Comparison of ENCODE assay signal across 8 mouse cellular contexts in genomic region chr5:72587192-72587681, GRCm38 (mm10). TPM values are rescaled to one million over a fixed set of nuclear protein-coding genes. Genes with fewer than 3 reads are reported as not detected.
A peak's percentile ranks its signal among the peaks of the same experiment; 100 is the strongest.
DNase-seq lines count a peak whose midpoint lies in the region; ATAC-seq and TF ChIP-seq lines count a peak whose summit lies in the region.

TSS of gene Gm5868 (minus strand) at chr5:72587551.

- WGBS in kidney, embryonic 15.5 days: 2% methylated on average over 38 of the region's 38 CpGs
- WGBS in hindbrain, embryonic 16.5 days: 2% methylated on average over 33 of the region's 38 CpGs
- 3% methylated on average over 30 of the region's 38 CpGs for WGBS in midbrain, postnatal 0 days

- TF ChIP-seq CTCF in midbrain, postnatal 0 days (IDR thresholded peaks at IDR 0.05): no peak

- H3K27ac ChIP-seq in kidney, embryonic 15.5 days: no peak within 1 kb of the TSS
- H3K27ac ChIP-seq in hindbrain, embryonic 16.5 days (ENCODE audit: low read depth, low read length): no peak within 1 kb of the TSS
- H3K27ac ChIP-seq in midbrain, postnatal 0 days (ENCODE audit: low read depth, low read length): no peak within 1 kb of the TSS

- peak within 1 kb of the TSS; percentile 82 for H3K4me2 ChIP-seq in kidney, embryonic 15.5 days
- peak within 1 kb of the TSS; percentile 67 for H3K4me2 ChIP-seq in hindbrain, embryonic 16.5 days (ENCODE audit: low read length)
- peak within 1 kb of the TSS; percentile 54 for H3K4me2 ChIP-seq in midbrain, postnatal 0 days (ENCODE audit: low read depth, low read length, poor library complexity, severe bottlenecking)

- H3K36me3 ChIP-seq in kidney, embryonic 15.5 days: no peaks in the 10 kb centered on the region
- no peaks in the 10 kb centered on the region for H3K36me3 ChIP-seq in hindbrain, embryonic 16.5 days (ENCODE audit: control insufficient read depth, insufficient read depth, low read length)
- H3K36me3 ChIP-seq in midbrain, postnatal 0 days (ENCODE audit: insufficient read depth, low read length): no peaks in the 10 kb centered on the region

- no peak within 1 kb of the TSS for H3K9ac ChIP-seq in kidney, embryonic 15.5 days
- peak within 1 kb of the TSS; percentile 59 for H3K9ac ChIP-seq in hindbrain, embryonic 16.5 days (ENCODE audit: low read depth, low read length)
- 0 out of 2 replicates have a peak within 1 kb of the TSS, but pooled peaks have one; percentile 13 for H3K9ac ChIP-seq in midbrain, postnatal 0 days (replicated peaks; ENCODE audit: low read length, poor library complexity, severe bottlenecking)

- H3K9me3 ChIP-seq in kidney, embryonic 15.5 days (replicated peaks): no peaks in the 10 kb centered on the region
- H3K9me3 ChIP-seq in hindbrain, embryonic 16.5 days (ENCODE audit: control insufficient read depth, low read length): no peaks in the 10 kb centered on the region
- H3K9me3 ChIP-seq in midbrain, postnatal 0 days (ENCODE audit: low read length): no peaks in the 10 kb centered on the region

- ATAC-seq in kidney, embryonic 15.5 days (replicated peaks; ENCODE audit: low FRiP score): peak; percentile 71
- ATAC-seq in hindbrain, embryonic 16.5 days: peak; percentile 80
- peak; percentile 47; the same call in 1 of the 2 replicates for ATAC-seq in midbrain, postnatal 0 days (ENCODE audit: low FRiP score)

- H3K4me1 ChIP-seq in kidney, embryonic 15.5 days: peaks cover 8% of the 10 kb centered on the region
- peaks cover 3% of the 10 kb centered on the region; the same call in 1 of the 2 replicates for H3K4me1 ChIP-seq in hindbrain, embryonic 16.5 days (ENCODE audit: control insufficient read depth, insufficient read depth, low read depth, low read length)
- no peaks in the 10 kb centered on the region for H3K4me1 ChIP-seq in midbrain, postnatal 0 days (ENCODE audit: insufficient read depth, low read length)

- no peak for DNase-seq in kidney, postnatal 25 days
- peak; percentile 59 for DNase-seq in embryo, embryonic 11 days
- DNase-seq in midbrain, postnatal 0 days (ENCODE audit: low spot score): no peak
- no peak for DNase-seq in spleen, postnatal 10 days (ENCODE audit: low spot score in 2 of 2)
- DNase-seq in layer of hippocampus, adult 9-11 months: no peak
- no peak for DNase-seq in frontal cortex, postnatal 25 days (ENCODE audit: low spot score in 2 of 2)

- peaks cover 32% of the 10 kb centered on the region for H3K27me3 ChIP-seq in kidney, embryonic 15.5 days
- 0 out of 2 replicates have a peak, but pooled peaks cover 3% of the 10 kb centered on the region for H3K27me3 ChIP-seq in hindbrain, embryonic 16.5 days (replicated peaks; ENCODE audit: control insufficient read depth, insufficient read depth, low read length)
- no peaks in the 10 kb centered on the region for H3K27me3 ChIP-seq in midbrain, postnatal 0 days (ENCODE audit: insufficient read depth, low read length)

- H3K4me3 ChIP-seq in kidney, embryonic 15.5 days (replicated peaks): peak within 1 kb of the TSS; percentile 45
- peak within 1 kb of the TSS; percentile 45 for H3K4me3 ChIP-seq in hindbrain, embryonic 16.5 days (ENCODE audit: low read length)
- peak within 1 kb of the TSS; percentile 33 for H3K4me3 ChIP-seq in midbrain, postnatal 0 days (ENCODE audit: low read depth, low read length)

RNA-seq across cellular contexts. Expression of gene Gm5868, which starts in this region (rescaled TPM):
- 0.23 and 0.58 TPM in 2 replicates for polyA plus RNA-seq in kidney, embryonic 15.5 days (2015; fragmentation: Nextera tagmentation; extraction: Ambion mirVana)
- 8.3 and 8.4 TPM in 2 replicates for polyA plus RNA-seq in hindbrain, embryonic 16.5 days (2015; fragmentation: Nextera tagmentation; extraction: Ambion mirVana)
- 2.9 and 3.4 TPM in 2 replicates for total RNA-seq in midbrain, postnatal 0 days (2014; rRNA removed)
- polyA plus RNA-seq in midbrain, postnatal 0 days (2015; fragmentation: Nextera tagmentation; extraction: Ambion mirVana): 4.3 and 4.8 TPM in 2 replicates

Comparison
In these comparisons a context has a peak if more than half of its experiments do, and no peak if none do; other contexts are left out.
1. Peak in ATAC-seq, H3K4me3 ChIP-seq and H3K4me2 ChIP-seq in kidney, embryonic 15.5 days; RNA of the gene not detected or under 1 TPM.